Comparison of ENCODE assay signal across 24 mouse cellular contexts in the genomic region with DNA sequence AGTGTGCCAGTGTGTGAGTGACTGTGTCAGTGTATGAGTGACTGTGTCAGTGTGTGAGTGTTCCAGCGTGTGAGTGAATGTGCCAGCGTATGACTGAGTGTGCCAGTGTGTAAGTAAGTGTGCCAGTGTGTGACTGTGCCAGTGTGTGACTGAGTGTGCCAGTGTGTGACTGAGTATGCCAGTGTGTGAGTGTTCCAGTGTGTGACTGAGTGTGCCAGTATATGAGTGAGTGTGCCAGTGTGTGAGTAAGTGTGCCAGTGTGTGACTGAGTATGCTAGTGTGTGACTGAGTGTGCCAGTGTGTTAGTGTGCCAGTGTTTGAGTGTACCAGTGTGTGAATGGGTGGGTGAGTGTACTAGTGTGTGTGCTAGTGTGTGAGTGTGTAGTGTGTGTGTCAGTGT. TPM values are rescaled to one million over a fixed set of nuclear protein-coding genes. Genes with fewer than 3 reads are reported as not detected.
"Had no signal": no experiment of that assay in that cellular context is flagged by ENCODE, and none has a peak within 500 bp of the region (broad histone marks: within the 10 kb centered on the region; RNA-seq: fewer than 3 reads in every experiment).

No protein-coding gene starts in this region.

- H3K36me3 ChIP-seq: kidney, embryonic 15.5 days; liver, embryonic 13.5 days; midbrain, embryonic 10.5 days; midbrain, embryonic 13.5 days; neural tube, embryonic 13.5 days; stomach, embryonic 15.5 days had no signal

- H3K27ac ChIP-seq: kidney, embryonic 15.5 days; left cerebral cortex, adult 2 months; liver, embryonic 13.5 days; midbrain, embryonic 10.5 days; midbrain, embryonic 13.5 days; neural tube, embryonic 13.5 days; stomach, embryonic 15.5 days had no signal

- H3K9me3 ChIP-seq: kidney, embryonic 15.5 days; liver, embryonic 13.5 days; midbrain, embryonic 13.5 days; neural tube, embryonic 13.5 days; stomach, embryonic 15.5 days had no signal

- H3K27me3 ChIP-seq: kidney, embryonic 15.5 days; liver, embryonic 13.5 days; midbrain, embryonic 13.5 days; neural tube, embryonic 13.5 days; stomach, embryonic 15.5 days had no signal

- H3K4me2 ChIP-seq: kidney, embryonic 15.5 days; liver, embryonic 13.5 days; midbrain, embryonic 13.5 days; neural tube, embryonic 13.5 days; stomach, embryonic 15.5 days had no signal

- H3K9ac ChIP-seq: kidney, embryonic 15.5 days; liver, embryonic 13.5 days; midbrain, embryonic 13.5 days; neural tube, embryonic 13.5 days; stomach, embryonic 15.5 days had no signal

- DNase-seq: kidney, postnatal 10 days; kidney, postnatal 36 days; layer of hippocampus, postnatal 36 days; liver, embryonic 13.5 days; lung, adult 2 months; lung, postnatal 14 days; lung, postnatal 4 days; retina, postnatal 1 day; right cerebral cortex, postnatal 25 days; spleen, adult 18-20 months; thymus, adult 18-20 months; thymus, postnatal 36 days had no signal

- H3K4me3 ChIP-seq: kidney, embryonic 15.5 days; left cerebral cortex, adult 2 months; liver, embryonic 13.5 days; midbrain, embryonic 10.5 days; midbrain, embryonic 13.5 days; neural tube, embryonic 13.5 days; stomach, embryonic 15.5 days had no signal

- ATAC-seq: midbrain, embryonic 13.5 days had no signal

- H3K4me1 ChIP-seq: kidney, embryonic 15.5 days; liver, embryonic 13.5 days; midbrain, embryonic 10.5 days; midbrain, embryonic 13.5 days; neural tube, embryonic 13.5 days; stomach, embryonic 15.5 days had no signal

RNA-seq across cellular contexts. Expression of gene Arhgef38, which starts 24.1 kb away (rescaled TPM):
- total RNA-seq: layer of hippocampus, postnatal 36 days; left cerebral cortex, adult 2 months; left cerebral cortex, postnatal 36 days; megakaryocyte progenitor cell, adult 5-6 weeks; neutrophil, adult 5-6 weeks had no signal
- polyA plus RNA-seq: limb, embryonic 11.5 days; liver, adult 2 months; liver, embryonic 13.5 days; midbrain, embryonic 10.5 days; neural tube, embryonic 13.5 days; urinary bladder, adult 2 months had no signal
